Mouse (Mus musculus) olfactory bulb, adult 2 months (tissue): ENCODE results near the gene Plekhs1.

ENCODE experiments used
- CTCF ChIP-seq: fragments of 200-500 bp; IDR thresholded peaks from 2 replicates; pipeline ENCODE4 v1.5.1; 2012; ENCODE audit warnings: low read depth, mild to moderate bottlenecking, low read length, moderate library complexity; ENCODE audit not compliant: insufficient read depth
- POLR2A ChIP-seq: fragments of 200-500 bp; IDR thresholded peaks from 2 replicates; pipeline ENCODE4 v1.6.1; 2012; ENCODE audit warnings: mild to moderate bottlenecking, low read depth, low read length, moderate library complexity; ENCODE audit not compliant: insufficient read depth

GRCm38 (mm10) chr19:56443445-56443844 lies 18.0 kb upstream of the Plekhs1 start:
- TF ChIP-seq POLR2A: no peak
- TF ChIP-seq CTCF: no peak
